Mouse (Mus musculus) small intestine, adult 2 months (tissue): ENCODE measurements around the gene Gabbr2.

ENCODE experiments used
- CTCF ChIP-seq: fragments of 200-500 bp; IDR thresholded peaks from 2 replicates; pipeline ENCODE4 v1.5.1; 2012; ENCODE audit warnings: low read depth, mild to moderate bottlenecking, control low read depth, inconsistent platforms, low read length, moderate library complexity, mixed read lengths; ENCODE audit not compliant: insufficient replicate concordance, insufficient read length; ENCODE audit errors: extremely low read depth
- POLR2A ChIP-seq: fragments of 200-500 bp; IDR thresholded peaks from 2 replicates; pipeline ENCODE4 v1.6.1; 2012; ENCODE audit warnings: low read depth, mild to moderate bottlenecking, control low read depth, inconsistent platforms, low read length, moderate library complexity

GRCm38 (mm10) chr4:46837362-46837761 is 154.3 kb downstream of the Gabbr2 start:
- no peak for TF ChIP-seq CTCF
- TF ChIP-seq POLR2A, result no peak
